Mouse (Mus musculus) MEL (cell line): Measurements from ENCODE around the gene Akap13.

Experiments
- CHD2 ChIP-seq: IDR thresholded peaks from 2 replicates; pipeline ENCODE4 v1.6.1; 2011; ENCODE audit warnings: low read length, improper control_type of control experiment
- CTCF ChIP-seq, 3 experiments: IDR thresholded peaks in 2 of 3; conservative IDR thresholded peaks in 1 of 3; 2 replicates each; pipeline ENCODE4 v1.5.1; 2011 to 2012; ENCODE audit warnings: low read length in 3 of 3, low read depth in 2 of 3, mild to moderate bottlenecking in 2 of 3, improper control_type of control experiment in 1 of 3, inconsistent platforms in 1 of 3, mixed read lengths in 1 of 3, moderate library complexity in 1 of 3; ENCODE audit not compliant: control insufficient read depth in 1 of 3, insufficient read depth in 1 of 3, poor library complexity in 1 of 3, severe bottlenecking in 1 of 3
- E2F4 ChIP-seq: IDR thresholded peaks from 2 replicates; pipeline ENCODE4 v1.6.1; 2011; ENCODE audit warnings: low read depth, low read length, improper control_type of control experiment, borderline replicate concordance
- EP300 ChIP-seq, 2 experiments: IDR thresholded peaks; 2 replicates each; pipeline ENCODE4 v1.6.1; 2011; ENCODE audit warnings: improper control_type of control experiment in 2 of 2, low read length in 2 of 2, low read depth in 1 of 2, mild to moderate bottlenecking in 1 of 2
- ETS1 ChIP-seq: IDR thresholded peaks from 2 replicates; pipeline ENCODE4 v1.6.1; 2012; ENCODE audit warnings: low read depth, mild to moderate bottlenecking, inconsistent platforms, low read length, improper control_type of control experiment, moderate library complexity
- KAT2A ChIP-seq: conservative IDR thresholded peaks from 2 replicates; pipeline ENCODE4 v1.6.1; 2012; ENCODE audit warnings: low read depth, low read length, improper control_type of control experiment, inconsistent platforms
- NRF1 ChIP-seq: IDR thresholded peaks from 2 replicates; pipeline ENCODE4 v1.6.1; 2014; ENCODE audit warnings: low read depth, mild to moderate bottlenecking, inconsistent platforms, low read length, improper control_type of control experiment, moderate library complexity; ENCODE audit not compliant: poor library complexity, insufficient read depth, severe bottlenecking
- POLR2A ChIP-seq, 2 experiments: IDR thresholded peaks; 2 replicates each; pipeline ENCODE4 v1.6.1; 2011 to 2012; ENCODE audit warnings: low read length in 2 of 2, mild to moderate bottlenecking in 2 of 2, control low read depth in 1 of 2, improper control_type of control experiment in 1 of 2, low read depth in 1 of 2, moderate library complexity in 1 of 2; ENCODE audit not compliant: control insufficient read depth in 1 of 2, insufficient read depth in 1 of 2, poor library complexity in 1 of 2
- POLR2AphosphoS2 ChIP-seq: IDR thresholded peaks from 2 replicates; pipeline ENCODE4 v1.6.1; 2011; ENCODE audit warnings: low read length, improper control_type of control experiment
- SIN3A ChIP-seq: IDR thresholded peaks from 2 replicates; pipeline ENCODE4 v1.6.1; 2012; ENCODE audit warnings: low read length, improper control_type of control experiment, inconsistent platforms
- TCF12 ChIP-seq: IDR thresholded peaks from 2 replicates; pipeline ENCODE4 v1.6.1; 2014; ENCODE audit warnings: low read depth, mild to moderate bottlenecking, inconsistent platforms, low read length, improper control_type of control experiment, moderate library complexity

DNA sequence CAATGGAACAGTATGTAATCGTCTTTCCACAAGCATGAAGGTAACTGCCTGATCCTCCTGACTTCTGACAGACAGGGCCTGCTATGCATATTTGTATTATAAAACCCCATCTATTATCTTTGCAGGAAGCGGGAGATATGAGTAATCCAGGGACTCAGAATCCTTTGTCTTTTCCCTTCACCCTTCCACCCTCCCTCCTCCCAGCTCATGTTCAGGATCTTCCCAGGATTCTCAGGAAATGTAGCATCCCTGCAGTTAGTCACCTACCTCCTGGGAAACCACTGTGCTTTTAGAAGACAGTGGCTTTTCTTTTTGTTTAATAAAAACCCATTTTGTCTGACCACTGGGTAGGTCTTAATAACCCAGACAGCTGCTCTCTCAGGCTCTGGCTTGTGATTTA, 256.1 kb downstream of the Akap13 start:
- no peak for TF ChIP-seq POLR2A (IDR thresholded peaks at IDR 0.05; ENCODE audit: control insufficient read depth in 1 of 2, insufficient read depth in 1 of 2, low read depth in 1 of 2, low read length in 2 of 2, poor library complexity in 1 of 2)
- TF ChIP-seq CTCF (IDR thresholded peaks at IDR 0.05 in 2 of 3, conservative IDR thresholded peaks at IDR 0.05 in 1 of 3; ENCODE audit: control insufficient read depth in 1 of 3, insufficient read depth in 1 of 3, low read depth in 2 of 3, low read length in 3 of 3, poor library complexity in 1 of 3, severe bottlenecking in 1 of 3) = no peak
- no peak for TF ChIP-seq POLR2AphosphoS2
- TF ChIP-seq KAT2A = no peak
- TF ChIP-seq NRF1 = no peak
- TF ChIP-seq EP300 (IDR thresholded peaks at IDR 0.05; ENCODE audit: low read depth in 1 of 2, low read length in 2 of 2) = no peak
- TF ChIP-seq CHD2 = no peak
- no peak for TF ChIP-seq E2F4
- no peak for TF ChIP-seq TCF12
- no peak for TF ChIP-seq SIN3A
- no peak for TF ChIP-seq ETS1
